8 mouse cellular contexts compared by ENCODE assay signal in genomic region chrX:109013686-109014085, GRCm38 (mm10). TPM values are rescaled to one million over a fixed set of nuclear protein-coding genes. Genes with fewer than 3 reads are reported as not detected.
DNase-seq lines count a peak whose midpoint lies in the region; ATAC-seq and TF ChIP-seq lines count a peak whose summit lies in the region.

No protein-coding gene starts in this region.

- H3K4me1 ChIP-seq in E14TG2a.4 (replicated peaks; ENCODE audit: low read depth, low read length) = 0 out of 2 replicates have a peak, but pooled peaks cover 3% of the 10 kb centered on the region
- H3K4me1 ChIP-seq in embryonic facial prominence, embryonic 14.5 days (ENCODE audit: control insufficient read depth, insufficient read depth, low read length) = no peaks in the 10 kb centered on the region
- H3K4me1 ChIP-seq in lung, adult 2 months (ENCODE audit: control insufficient read depth, insufficient read depth, low read length) = no peaks in the 10 kb centered on the region

- peak overlapping the region; percentile 55 for H3K4me2 ChIP-seq in embryonic facial prominence, embryonic 14.5 days (ENCODE audit: low read depth, low read length)

- ATAC-seq in embryonic facial prominence, embryonic 14.5 days (ENCODE audit: low read depth) = peak; percentile 80

- H3K27ac ChIP-seq in embryonic facial prominence, embryonic 14.5 days (replicated peaks; ENCODE audit: low read depth, low read length) = peak overlapping the region; percentile 77

- H3K4me3 ChIP-seq in E14TG2a.4 (replicated peaks; ENCODE audit: low read length) = peak overlapping the region; percentile 75
- peak overlapping the region; percentile 51 for H3K4me3 ChIP-seq in embryonic facial prominence, embryonic 14.5 days (ENCODE audit: low read depth, low read length)
- H3K4me3 ChIP-seq in lung, adult 2 months (replicated peaks; ENCODE audit: extremely low read depth, low read depth, low read length) = peak overlapping the region; percentile 58

- H3K27me3 ChIP-seq in E14TG2a.4 (ENCODE audit: insufficient read depth, low read length) = no peaks in the 10 kb centered on the region
- H3K27me3 ChIP-seq in embryonic facial prominence, embryonic 14.5 days (replicated peaks; ENCODE audit: control insufficient read depth, insufficient read depth, low read length) = no peaks in the 10 kb centered on the region

- TF ChIP-seq POLR2A in lung, adult 2 months (IDR thresholded peaks at IDR 0.05; ENCODE audit: borderline replicate concordance, extremely low read depth, low read depth, low read length) = no peak

- peak; percentile 68 for DNase-seq in adipocyte (ENCODE audit: low spot score)
- peak; percentile 61 for DNase-seq in embryonic facial prominence, embryonic 14.5 days (ENCODE audit: low spot score)
- DNase-seq in heart, postnatal 14 days = peak; percentile 25 to 39
- peak; percentile 66 to 67 for DNase-seq in kidney, postnatal 36 days
- no peak for DNase-seq in lung, adult 2 months
- peak; percentile 29 to 33 for DNase-seq in right cerebral cortex, postnatal 10 days (ENCODE audit: low spot score in 2 of 2)
- DNase-seq in yolk sac, embryonic 10.5 days (ENCODE audit: low spot score) = peak; percentile 43

- no peaks in the 10 kb centered on the region for H3K36me3 ChIP-seq in E14TG2a.4 (ENCODE audit: insufficient read depth, low read length)
- no peaks in the 10 kb centered on the region for H3K36me3 ChIP-seq in embryonic facial prominence, embryonic 14.5 days (ENCODE audit: control insufficient read depth, insufficient read depth, low read length)

- no peaks in the 10 kb centered on the region for H3K9me3 ChIP-seq in E14TG2a.4 (ENCODE audit: low read length)
- H3K9me3 ChIP-seq in embryonic facial prominence, embryonic 14.5 days (ENCODE audit: control insufficient read depth, low read length) = no peaks in the 10 kb centered on the region

- no peak for TF ChIP-seq CTCF in E14TG2a.4 (conservative IDR thresholded peaks at IDR 0.05; ENCODE audit: low read length)
- no peak for TF ChIP-seq CTCF in lung, adult 2 months (IDR thresholded peaks at IDR 0.05; ENCODE audit: insufficient read depth, low read length)

- 17% methylated on average over 17 of the region's 17 CpGs for WGBS in embryonic facial prominence, embryonic 14.5 days
- WGBS in lung, adult 2 months = 25% methylated on average over 17 of the region's 17 CpGs

- peak overlapping the region; percentile 68 for H3K9ac ChIP-seq in embryonic facial prominence, embryonic 14.5 days (ENCODE audit: low read depth, low read length)

- intact Hi-C loops in heart, postnatal 14 days (cut with DNase I) = loop anchor here (5.0 to 10.0 kb wide), 2 partner anchors 181 to 1199 kb away; partner anchors contain the start of genes 2610002M06Rik and Brwd3

RNA-seq across cellular contexts. Expression of gene Hmgn5, which starts 0.5 kb away (rescaled TPM):
- 20.6 and 22.1 TPM in 2 replicates for polyA plus RNA-seq in embryonic facial prominence, embryonic 14.5 days (2014; fragmentation: Nextera tagmentation; extraction: Ambion mirVana)
- 1 to 10 TPM; 5.5 to 5.6 TPM for total RNA-seq in heart, postnatal 14 days (2021)
- 0.36 and 0.69 TPM in 2 replicates for polyA plus RNA-seq in lung, adult 2 months (2012; rRNA removed)

Comparison
In these comparisons a context has a peak if more than half of its experiments do, and no peak if none do; other contexts are left out.
1. RNA of gene Hmgn5, which starts 0.5 kb away (polyA plus RNA-seq): 20.6 to 22.1 TPM in embryonic facial prominence, embryonic 14.5 days; 0.36 to 0.69 TPM in lung, adult 2 months; every median in the first group is over 10 times any median in the second.
2. Peak in every context shown above with its lines, with median percentiles within 50 percentile points of each other: H3K4me3 ChIP-seq.